Mouse (Mus musculus): Measurements from ENCODE around the gene Lmntd2.

DNA sequence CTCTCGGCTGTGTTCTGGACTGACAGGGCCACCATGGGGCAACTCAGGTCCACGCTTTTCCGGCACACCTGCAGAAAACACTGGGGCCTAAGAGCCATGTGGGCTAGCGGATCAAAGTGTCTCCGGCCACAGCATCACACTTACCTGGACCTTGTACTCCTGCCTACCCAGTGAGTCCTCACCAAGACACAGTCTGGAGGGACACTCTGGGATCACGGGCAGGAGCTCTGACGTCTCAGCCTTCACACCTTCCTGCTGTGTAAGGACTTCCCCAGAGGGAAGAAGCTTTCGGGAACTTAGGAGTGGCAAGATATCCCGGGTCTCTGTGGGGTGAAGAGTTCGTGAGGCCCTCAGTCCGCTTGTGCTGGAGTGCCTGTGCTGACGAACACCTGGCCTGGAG, 3.7 kb downstream of the Lmntd2 start:
- TF ChIP-seq CTCF (IDR thresholded peaks at IDR 0.05; ENCODE audit: low read depth) (no peak), EP300 (IDR thresholded peaks at IDR 0.05; ENCODE audit: low read depth) (no peak)

Measured in liver, postnatal 0 days (tissue).